Mouse (Mus musculus) embryonic facial prominence, embryonic 15.5 days (tissue): ENCODE measurements around the gene Borcs6. TPM values are rescaled to one million over a fixed set of nuclear protein-coding genes. Genes with fewer than 3 reads are reported as not detected.
A peak's percentile ranks its signal among the peaks of the same experiment; 100 is the strongest.
"Not testable (repeated sequence)": the region's sequence is repeated elsewhere in the genome, so short reads cannot be mapped to it uniquely, and the experiment has no call there.

Experiments
- ATAC-seq: fragments of 200-750 bp; cut with Nextera tagmentation; 2 replicates; pipeline ENCODE4 v1.8.0; 2017; ENCODE audit warnings: low read depth, moderate TSS enrichment; ENCODE audit not compliant: insufficient number of reproducible peaks, low FRiP score, low TSS enrichment
- H3K27ac ChIP-seq: fragments of 300-500 bp; sonication (generic); replicated peaks from 2 replicates; pipeline ENCODE4 v1.5.1; 2015; ENCODE audit warnings: mild to moderate bottlenecking, inconsistent platforms
- H3K27me3 ChIP-seq: fragments of 300-500 bp; sonication (generic); 2 replicates; pipeline ENCODE4 v1.6.1; 2015; ENCODE audit warnings: inconsistent platforms
- H3K36me3 ChIP-seq: fragments of 300-500 bp; sonication (generic); 2 replicates; pipeline ENCODE4 v1.6.1; 2015; ENCODE audit warnings: mild to moderate bottlenecking, inconsistent platforms
- H3K4me1 ChIP-seq: fragments of 300-500 bp; sonication (generic); 2 replicates; pipeline ENCODE4 v1.6.1; 2015; ENCODE audit warnings: inconsistent platforms
- H3K4me2 ChIP-seq: fragments of 300-500 bp; sonication (generic); replicated peaks from 2 replicates; pipeline ENCODE4 v1.6.1; 2015; ENCODE audit warnings: mild to moderate bottlenecking, inconsistent platforms
- H3K4me3 ChIP-seq: fragments of 300-500 bp; sonication (generic); replicated peaks from 2 replicates; pipeline ENCODE4 v1.5.1; 2015; ENCODE audit warnings: mild to moderate bottlenecking, inconsistent platforms
- H3K9ac ChIP-seq: fragments of 300-500 bp; sonication (generic); 2 replicates; pipeline ENCODE4 v1.6.1; 2015; ENCODE audit warnings: inconsistent platforms
- H3K9me3 ChIP-seq: fragments of 300-500 bp; sonication (generic); replicated peaks from 2 replicates; pipeline ENCODE4 v1.6.1; 2016; ENCODE audit warnings: inconsistent platforms
- WGBS: fragments of 180-500 bp; shearing (Covaris S2); methylation state at CpG from one replicate; pipeline ENCODE4 v1.1.7; 2015; 5-methylcytosine and 5-hydroxymethylcytosine counted together
- polyA plus RNA-seq: library from polyadenylated mRNA; unstranded; fragments of >200 nt; fragmentation: Nextera tagmentation; extraction: Ambion mirVana; gene quantifications from 2 replicates; pipeline ENCODE4 v1.2.1, GENCODE M21; 2015

Gene Borcs6
- 14.9 and 15.7 TPM in 2 replicates for polyA plus RNA-seq

GRCm38 (mm10) chr11:69059357-69059974 is at the start of gene Borcs6:
Borcs6 (plus strand) TSS chr11:69059717.
- peak; percentile 94 for ATAC-seq
- Histone ChIP-seq H3K4me3 (peak within 1 kb of the TSS; percentile 96), H3K9me3 (no peaks in the 10 kb centered on the region), H3K27ac (peak within 1 kb of the TSS; percentile 94), H3K36me3 (no peaks in the 10 kb centered on the region), H3K4me2 (peak within 1 kb of the TSS; percentile 70), H3K4me1 (peaks cover 29% of the 10 kb centered on the region), H3K9ac (peak within 1 kb of the TSS; percentile 90), H3K27me3 (no peaks in the 10 kb centered on the region)
- WGBS = under 1% methylated on average over 64 of the region's 64 CpGs

GRCm38 (mm10) chr11:69010400-69011323 is 48.9 kb upstream of the Borcs6 start:
- Histone ChIP-seq H3K27ac (no peak overlapping the region), H3K9ac (no peak overlapping the region), H3K4me3 (no peak overlapping the region), H3K27me3 (no peaks in the 10 kb centered on the region), H3K4me1 (peaks cover 30% of the 10 kb centered on the region), H3K9me3 (no peaks in the 10 kb centered on the region), H3K36me3 (no peaks in the 10 kb centered on the region), H3K4me2 (no peak overlapping the region)
- ATAC-seq = no peak
- WGBS = 88% methylated on average over 15 of the region's 15 CpGs

- not testable (repeated sequence) for H3K9me3 ChIP-seq, H3K9ac ChIP-seq, ATAC-seq, H3K36me3 ChIP-seq, H3K27me3 ChIP-seq, H3K27ac ChIP-seq
- H3K4me1 ChIP-seq = peaks cover 30% of the 10 kb centered on the region
- peak overlapping the region; percentile 82 for H3K4me2 ChIP-seq
- 66% methylated on average over 2 of the region's 2 CpGs for WGBS
- peak overlapping the region; percentile 57 for H3K4me3 ChIP-seq
These were observed 48.1 kb upstream of the Borcs6 start for GRCm38 (mm10) chr11:69011445-69011844.

- 1% methylated on average over 18 of the region's 18 CpGs for WGBS
- peak overlapping the region; percentile 87 for H3K27ac ChIP-seq
- ATAC-seq = peak; percentile 36; the same call in 1 of the 2 replicates
These were observed 47.4 kb upstream of the Borcs6 start for GRCm38 (mm10) chr11:69012071-69012601.

GRCm38 (mm10) chr11:69015644-69016441 is 43.7 kb upstream of the Borcs6 start, which contains the start of gene Ctc1:
Ctc1 (plus strand) TSS chr11:69015911.
- ATAC-seq = peak; percentile 93
- H3K4me2 ChIP-seq = peak within 1 kb of the TSS; percentile 55
- H3K9ac ChIP-seq = peak within 1 kb of the TSS; percentile 52
- WGBS = 2% methylated on average over 38 of the region's 38 CpGs
- no peaks in the 10 kb centered on the region for H3K27me3 ChIP-seq
- peak within 1 kb of the TSS; percentile 69 for H3K4me3 ChIP-seq
- no peaks in the 10 kb centered on the region for H3K36me3 ChIP-seq
- H3K9me3 ChIP-seq = no peaks in the 10 kb centered on the region
- peaks cover 22% of the 10 kb centered on the region for H3K4me1 ChIP-seq
- peak within 1 kb of the TSS; percentile 96 for H3K27ac ChIP-seq

More at GRCm38 (mm10) chr11:69012071-69012601, 47.4 kb upstream of the Borcs6 start:
- H3K4me3 ChIP-seq = peak overlapping the region; percentile 57
- no peaks in the 10 kb centered on the region for H3K36me3 ChIP-seq
- H3K9ac ChIP-seq = peak overlapping the region; percentile 66
- no peaks in the 10 kb centered on the region for H3K9me3 ChIP-seq
- peak overlapping the region; percentile 82 for H3K4me2 ChIP-seq
- no peaks in the 10 kb centered on the region for H3K27me3 ChIP-seq
- peaks cover 33% of the 10 kb centered on the region for H3K4me1 ChIP-seq

- WGBS = 58% methylated on average over 3 of the region's 3 CpGs
These were observed 42.8 kb upstream of the Borcs6 start for GRCm38 (mm10) chr11:69016755-69017154.

GRCm38 (mm10) chr11:69020691-69021090 is 38.8 kb upstream of the Borcs6 start:
- Histone ChIP-seq H3K27ac (no peak overlapping the region), H3K4me2 (no peak overlapping the region), H3K27me3 (no peaks in the 10 kb centered on the region), H3K9me3 (no peaks in the 10 kb centered on the region), H3K36me3 (peaks cover 41% of the 10 kb centered on the region), H3K9ac (no peak overlapping the region), H3K4me1 (peaks cover 7% of the 10 kb centered on the region), H3K4me3 (no peak overlapping the region)
- ATAC-seq = no peak

More at GRCm38 (mm10) chr11:69016755-69017154, 42.8 kb upstream of the Borcs6 start:
- Histone ChIP-seq H3K4me1 (peaks cover 14% of the 10 kb centered on the region), H3K9ac (0 out of 2 replicates have a peak overlapping the region, but pooled peaks have one; percentile 52), H3K4me2 (peak overlapping the region; percentile 55), H3K36me3 (peaks cover 2% of the 10 kb centered on the region), H3K9me3 (no peaks in the 10 kb centered on the region), H3K27me3 (no peaks in the 10 kb centered on the region), H3K4me3 (peak overlapping the region; percentile 69), H3K27ac (peak overlapping the region; percentile 96)
- ATAC-seq = no peak

- Histone ChIP-seq H3K4me1 (no peaks in the 10 kb centered on the region), H3K9me3 (no peaks in the 10 kb centered on the region), H3K4me3 (no peak overlapping the region), H3K4me2 (no peak overlapping the region), H3K27ac (0 out of 2 replicates have a peak overlapping the region, but pooled peaks have one; percentile 7), H3K36me3 (peaks cover 100% of the 10 kb centered on the region), H3K9ac (no peak overlapping the region), H3K27me3 (no peaks in the 10 kb centered on the region)
- no peak for ATAC-seq
- WGBS = 87% methylated on average over 3 of the region's 3 CpGs
These were observed 33.0 kb upstream of the Borcs6 start for GRCm38 (mm10) chr11:69026562-69026961.

GRCm38 (mm10) chr11:69028805-69029204 is 30.7 kb upstream of the Borcs6 start:
- ATAC-seq = no peak
- Histone ChIP-seq H3K4me1 (no peaks in the 10 kb centered on the region), H3K27ac (no peak overlapping the region), H3K27me3 (no peaks in the 10 kb centered on the region), H3K36me3 (peaks cover 98% of the 10 kb centered on the region), H3K9me3 (no peaks in the 10 kb centered on the region), H3K4me2 (no peak overlapping the region), H3K4me3 (no peak overlapping the region), H3K9ac (no peak overlapping the region)
- 69% methylated on average over 2 of the region's 2 CpGs for WGBS

GRCm38 (mm10) chr11:69033552-69033951 is 26.0 kb upstream of the Borcs6 start:
- no peak for ATAC-seq
- WGBS = 59% methylated on average over 9 of the region's 9 CpGs

More at GRCm38 (mm10) chr11:69033552-69033951, 26.0 kb upstream of the Borcs6 start:
- Histone ChIP-seq H3K4me3 (no peak overlapping the region), H3K4me2 (no peak overlapping the region), H3K9ac (no peak overlapping the region), H3K4me1 (peaks cover 17% of the 10 kb centered on the region), H3K36me3 (peaks cover 68% of the 10 kb centered on the region), H3K9me3 (no peaks in the 10 kb centered on the region), H3K27ac (no peak overlapping the region), H3K27me3 (no peaks in the 10 kb centered on the region)
